Mouse (Mus musculus): ENCODE measurements at regions not wholly inside any gene's neighbourhood (a gene's known extent, or its start where the extent isn't known, plus 50 kb on each side); places are given as distances from the start of the nearest gene placed in this dataset.

- no peak for ATAC-seq (replicated peaks; ENCODE audit: low FRiP score, low TSS enrichment, poor library complexity, severe bottlenecking)
Observed at GRCm38 (mm10) chr13:107305738-107306137, 283.8 kb upstream of the Kif2a start.

- ATAC-seq (replicated peaks; ENCODE audit: low FRiP score, low TSS enrichment, poor library complexity, severe bottlenecking), result no peak
Observed at GRCm38 (mm10) chr13:107303878-107304277, 282.0 kb upstream of the Kif2a start.

GRCm38 (mm10) chr13:107303322-107303721, 281.4 kb upstream of the Kif2a start:
- no peak for ATAC-seq (replicated peaks; ENCODE audit: low FRiP score, low TSS enrichment, poor library complexity, severe bottlenecking)

- no peak for ATAC-seq (replicated peaks; ENCODE audit: low FRiP score, low TSS enrichment, poor library complexity, severe bottlenecking)
Observed at GRCm38 (mm10) chr13:107300792-107301191, 278.9 kb upstream of the Kif2a start.

- ATAC-seq (replicated peaks; ENCODE audit: low FRiP score, low TSS enrichment, poor library complexity, severe bottlenecking), result no peak
Observed at GRCm38 (mm10) chr13:107264581-107264980, 242.7 kb upstream of the Kif2a start.

GRCm38 (mm10) chr13:107261479-107262050, 239.6 kb upstream of the Kif2a start:
- ATAC-seq (replicated peaks; ENCODE audit: low FRiP score, low TSS enrichment, poor library complexity, severe bottlenecking), result no peak

- no peak for ATAC-seq (replicated peaks; ENCODE audit: low FRiP score, low TSS enrichment, poor library complexity, severe bottlenecking)
Observed at GRCm38 (mm10) chr13:107260274-107260673, 238.3 kb upstream of the Kif2a start.

GRCm38 (mm10) chr13:107247792-107248505, 226.0 kb upstream of the Kif2a start:
- no peak for ATAC-seq (replicated peaks; ENCODE audit: low FRiP score, low TSS enrichment, poor library complexity, severe bottlenecking)

GRCm38 (mm10) chr13:107246956-107247751, 225.2 kb upstream of the Kif2a start:
- no peak for ATAC-seq (replicated peaks; ENCODE audit: low FRiP score, low TSS enrichment, poor library complexity, severe bottlenecking)

GRCm38 (mm10) chr13:107244173-107244572, 222.2 kb upstream of the Kif2a start:
- no peak for ATAC-seq (replicated peaks; ENCODE audit: low FRiP score, low TSS enrichment, poor library complexity, severe bottlenecking)

- no peak for ATAC-seq (replicated peaks; ENCODE audit: low FRiP score, low TSS enrichment, poor library complexity, severe bottlenecking)
Observed at GRCm38 (mm10) chr13:107239035-107239387, 217.1 kb upstream of the Kif2a start.

GRCm38 (mm10) chr13:107238364-107239034, 216.6 kb upstream of the Kif2a start:
- no peak for ATAC-seq (replicated peaks; ENCODE audit: low FRiP score, low TSS enrichment, poor library complexity, severe bottlenecking)

GRCm38 (mm10) chr13:107219456-107219855, 197.5 kb upstream of the Kif2a start:
- ATAC-seq (replicated peaks; ENCODE audit: low FRiP score, low TSS enrichment, poor library complexity, severe bottlenecking), result no peak

GRCm38 (mm10) chr13:107218351-107218750, 196.4 kb upstream of the Kif2a start:
- ATAC-seq (replicated peaks; ENCODE audit: low FRiP score, low TSS enrichment, poor library complexity, severe bottlenecking), result no peak

GRCm38 (mm10) chr13:107217825-107218224, 195.9 kb upstream of the Kif2a start:
- no peak for ATAC-seq (replicated peaks; ENCODE audit: low FRiP score, low TSS enrichment, poor library complexity, severe bottlenecking)

GRCm38 (mm10) chr13:107213281-107213680, 191.4 kb upstream of the Kif2a start:
- ATAC-seq (replicated peaks; ENCODE audit: low FRiP score, low TSS enrichment, poor library complexity, severe bottlenecking), result no peak

GRCm38 (mm10) chr13:107210676-107211075, 188.8 kb upstream of the Kif2a start:
- no peak for ATAC-seq (replicated peaks; ENCODE audit: low FRiP score, low TSS enrichment, poor library complexity, severe bottlenecking)

- no peak for ATAC-seq (replicated peaks; ENCODE audit: low FRiP score, low TSS enrichment, poor library complexity, severe bottlenecking)
Observed at GRCm38 (mm10) chr13:107207354-107208181, 185.6 kb upstream of the Kif2a start.

- ATAC-seq (replicated peaks; ENCODE audit: low FRiP score, low TSS enrichment, poor library complexity, severe bottlenecking), result no peak
Observed at GRCm38 (mm10) chr13:107199875-107200274, 177.9 kb upstream of the Kif2a start.
